Mouse (Mus musculus) liver, adult 2 months (tissue): ENCODE results near the gene Fntb. TPM values are rescaled to one million over a fixed set of nuclear protein-coding genes. Genes with fewer than 3 reads are reported as not detected.

Experiments used
- DNase-seq: peaks from one replicate; pipeline ENCODE4 v3.0.0-alpha.2; 2011; ENCODE audit warnings: low read depth, low spot score; ENCODE audit errors: extremely low read depth
- H3K27ac ChIP-seq: fragments of 200-500 bp; replicated peaks from 2 replicates; pipeline ENCODE4 v1.5.1; 2012; ENCODE audit warnings: low read depth, mild to moderate bottlenecking, control low read depth, inconsistent platforms, low read length; ENCODE audit not compliant: insufficient read depth
- H3K27me3 ChIP-seq: fragments of 200-500 bp; 2 replicates; pipeline ENCODE4 v1.6.1; 2012; ENCODE audit warnings: mild to moderate bottlenecking, moderate library complexity, low read length, inconsistent platforms; ENCODE audit not compliant: control insufficient read depth, insufficient read depth
- H3K36me3 ChIP-seq: fragments of 200-500 bp; 2 replicates; pipeline ENCODE4 v1.6.1; 2012; ENCODE audit warnings: low read length, inconsistent platforms; ENCODE audit not compliant: control insufficient read depth, insufficient read depth
- H3K4me1 ChIP-seq: fragments of 200-500 bp; 2 replicates; pipeline ENCODE4 v1.6.1; 2011; ENCODE audit warnings: low read length; ENCODE audit not compliant: control insufficient read depth, insufficient read depth
- H3K4me3 ChIP-seq: fragments of 200-500 bp; 2 replicates; pipeline ENCODE4 v1.5.1; 2011; ENCODE audit warnings: low read depth, mild to moderate bottlenecking, control low read depth, low read length, moderate library complexity; ENCODE audit not compliant: insufficient read depth
- H3K79me2 ChIP-seq: fragments of 200-500 bp; 2 replicates; pipeline ENCODE4 v1.6.1; 2012; ENCODE audit warnings: inconsistent platforms, mild to moderate bottlenecking, low read length, moderate library complexity; ENCODE audit not compliant: control insufficient read depth, insufficient read depth
- H3K9ac ChIP-seq: fragments of 200-500 bp; 2 replicates; pipeline ENCODE4 v1.6.1; 2012; ENCODE audit warnings: low read depth, mild to moderate bottlenecking, control low read depth, inconsistent platforms, low read length
- CTCF ChIP-seq: fragments of 200-500 bp; IDR thresholded peaks from 2 replicates; pipeline ENCODE4 v1.5.1; 2011; ENCODE audit warnings: low read depth, low read length, control low read depth
- POLR2A ChIP-seq: fragments of 200-500 bp; IDR thresholded peaks from 2 replicates; pipeline ENCODE4 v1.6.1; 2011; ENCODE audit warnings: low read length, control low read depth; ENCODE audit not compliant: insufficient read depth; ENCODE audit errors: extremely low read depth
- WGBS: fragments of 180-500 bp; shearing (Covaris S2); methylation state at CpG from one replicate; pipeline ENCODE4 v1.1.7; 2018; 5-methylcytosine and 5-hydroxymethylcytosine counted together
- polyA plus RNA-seq: library from polyadenylated mRNA; depleted of rRNA; stranded (reverse); fragments of >200 nt; gene quantifications from 2 replicates; pipeline ENCODE4 v1.2.3, GENCODE M21; 2012
- total RNA-seq: library from RNA; depleted of rRNA; stranded (reverse); fragments of >200 nt; gene quantifications from 2 replicates; pipeline ENCODE4 v1.2.3, GENCODE M21; 2014

The Fntb gene
- total and polyA plus RNA-seq, 2 experiments, result 1.4 to 6.5 TPM

- Histone ChIP-seq H3K27me3 (no peaks in the 10 kb centered on the region), H3K4me1 (no peaks in the 10 kb centered on the region), H3K36me3 (no peaks in the 10 kb centered on the region), H3K4me3 (no peak overlapping the region), H3K9ac (no peak overlapping the region), H3K27ac (no peak overlapping the region), H3K79me2 (no peaks in the 10 kb centered on the region)
- WGBS, result 80% methylated on average over 7 of the region's 7 CpGs
- no peak for DNase-seq
- TF ChIP-seq POLR2A (no peak), CTCF (no peak)
These were observed 31.6 kb downstream of the Fntb start for GRCm38 (mm10) chr12:76796938-76797539.

GRCm38 (mm10) chr12:76798008-76798720, 32.8 kb downstream of the Fntb start:
- no peaks in the 10 kb centered on the region for H3K4me1 ChIP-seq
- no peak for DNase-seq
- H3K36me3 ChIP-seq, result no peaks in the 10 kb centered on the region
- WGBS, result 60% methylated on average over 5 of the region's 5 CpGs
- no peak for TF ChIP-seq POLR2A
- TF ChIP-seq CTCF, result no peak
- no peak overlapping the region for H3K4me3 ChIP-seq
- no peaks in the 10 kb centered on the region for H3K27me3 ChIP-seq
- no peak overlapping the region for H3K27ac ChIP-seq
- H3K79me2 ChIP-seq, result no peaks in the 10 kb centered on the region
- no peak overlapping the region for H3K9ac ChIP-seq

GRCm38 (mm10) chr12:76803028-76803427, 37.6 kb downstream of the Fntb start:
- TF ChIP-seq CTCF (no peak), POLR2A (no peak)
- H3K27me3 ChIP-seq, result no peaks in the 10 kb centered on the region

GRCm38 (mm10) chr12:76803700-76804252, 38.4 kb downstream of the Fntb start:
- TF ChIP-seq POLR2A (no peak), CTCF (peak; percentile 62)
- Histone ChIP-seq H3K4me1 (no peaks in the 10 kb centered on the region), H3K4me3 (no peak overlapping the region), H3K36me3 (no peaks in the 10 kb centered on the region), H3K79me2 (no peaks in the 10 kb centered on the region), H3K27ac (no peak overlapping the region), H3K27me3 (no peaks in the 10 kb centered on the region), H3K9ac (no peak overlapping the region)
- WGBS, result 48% methylated on average over 7 of the region's 7 CpGs
- DNase-seq, result peak; percentile 45

More at GRCm38 (mm10) chr12:76803028-76803427, 37.6 kb downstream of the Fntb start:
- no peak overlapping the region for H3K4me3 ChIP-seq
- H3K9ac ChIP-seq, result no peak overlapping the region
- no peaks in the 10 kb centered on the region for H3K36me3 ChIP-seq
- WGBS, result 88% methylated on average over 10 of the region's 10 CpGs
- H3K79me2 ChIP-seq, result no peaks in the 10 kb centered on the region
- H3K27ac ChIP-seq, result no peak overlapping the region
- no peak for DNase-seq
- no peaks in the 10 kb centered on the region for H3K4me1 ChIP-seq

GRCm38 (mm10) chr12:76805056-76805811, 39.8 kb downstream of the Fntb start:
- Histone ChIP-seq H3K4me1 (no peaks in the 10 kb centered on the region), H3K4me3 (no peak overlapping the region), H3K9ac (no peak overlapping the region), H3K27ac (no peak overlapping the region), H3K79me2 (no peaks in the 10 kb centered on the region), H3K36me3 (no peaks in the 10 kb centered on the region), H3K27me3 (no peaks in the 10 kb centered on the region)
- no peak for DNase-seq
- 87% methylated on average over 10 of the region's 10 CpGs for WGBS
- TF ChIP-seq CTCF (no peak), POLR2A (no peak)
